Comparison of ENCODE assay signal across 25 mouse cellular contexts in the genomic region with DNA sequence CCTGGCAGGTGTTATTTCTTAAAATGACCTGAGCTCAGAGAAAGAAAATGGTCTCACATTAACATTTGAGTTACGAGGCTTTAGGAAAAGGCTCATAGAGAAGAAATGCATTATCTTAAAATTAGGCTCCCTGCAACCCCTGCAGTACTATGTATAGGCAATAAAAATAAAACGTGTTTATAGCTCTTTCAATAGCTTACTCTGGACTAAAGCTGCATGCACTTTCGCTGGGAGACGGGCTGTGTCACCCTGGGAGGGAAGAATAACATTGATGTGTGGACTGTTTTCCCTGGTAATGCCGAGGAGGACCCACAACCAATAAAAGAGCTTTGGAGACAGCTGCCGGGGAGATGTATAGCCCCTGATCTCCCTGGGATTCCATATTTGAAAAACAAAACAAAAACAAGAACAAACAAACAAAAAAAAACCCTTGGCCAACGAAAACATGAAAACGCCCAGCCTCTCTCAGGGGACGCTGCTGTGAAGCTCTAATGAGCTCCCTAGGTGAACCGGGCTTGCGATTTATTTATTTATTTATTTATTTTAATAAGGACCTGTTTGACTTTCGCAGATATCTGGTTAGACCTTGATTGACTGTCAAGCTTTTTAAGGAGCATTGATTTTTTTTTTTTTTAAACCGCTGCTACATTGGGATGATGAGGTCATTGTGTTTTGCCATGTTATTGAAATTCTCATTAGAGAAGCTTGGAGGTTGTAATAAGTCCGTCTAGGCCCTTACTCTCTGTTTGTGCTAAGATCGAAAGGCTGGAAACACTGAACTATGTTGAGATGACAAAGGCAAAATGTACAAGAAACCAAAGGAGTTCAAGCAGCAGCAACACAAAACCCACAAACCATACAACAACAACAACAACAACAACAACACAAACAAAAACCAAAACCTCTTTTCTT.
DNase-seq lines count a peak whose midpoint lies in the region; ATAC-seq and TF ChIP-seq lines count a peak whose summit lies in the region.
"Had no signal": no experiment of that assay in that cellular context is flagged by ENCODE, and none has a peak within 500 bp of the region (broad histone marks: within the 10 kb centered on the region; RNA-seq: fewer than 3 reads in every experiment).

No protein-coding gene starts in this region.

- DNase-seq in heart, adult 11 months = peak; percentile 22
- DNase-seq in heart, adult 2 months = no peak
- DNase-seq in limb, embryonic 11.5 days (ENCODE audit: low spot score) = peak; percentile 28
- DNase-seq in limb, embryonic 10.5 days (ENCODE audit: low spot score) = no peak
- no peak for DNase-seq in frontal cortex, postnatal 25 days (ENCODE audit: low spot score in 2 of 2)
- DNase-seq: adrenal gland, postnatal 25 days; cerebellum, adult 9-10 months; gastrocnemius, postnatal 36 days; heart, postnatal 4 days; kidney, adult 9 months; layer of hippocampus, adult 9-11 months; liver, embryonic 13.5 days; lung, adult 2 months; lung, postnatal 14 days; right cerebral cortex, adult 18-20 months; right cerebral cortex, postnatal 4 days; thymus, postnatal 25 days had no signal

- no peak overlapping the region for H3K4me2 ChIP-seq in limb, embryonic 11.5 days (ENCODE audit: low read depth, severe bottlenecking)
- H3K4me2 ChIP-seq in limb, embryonic 12.5 days = peak overlapping the region; percentile 34
- peak overlapping the region; percentile 6; the same call in 1 of the 2 replicates for H3K4me2 ChIP-seq in midbrain, embryonic 16.5 days (ENCODE audit: low read length)
- H3K4me2 ChIP-seq: forebrain, embryonic 15.5 days; liver, embryonic 13.5 days; neural tube, embryonic 12.5 days; stomach, embryonic 15.5 days had no signal

- no peak overlapping the region for H3K9ac ChIP-seq in heart, adult 2 months (ENCODE audit: low read depth, low read length)
- no peak overlapping the region for H3K9ac ChIP-seq in limb, embryonic 11.5 days (ENCODE audit: low read length)
- H3K9ac ChIP-seq in limb, embryonic 12.5 days (replicated peaks) = no peak overlapping the region
- no peak overlapping the region for H3K9ac ChIP-seq in midbrain, embryonic 16.5 days (ENCODE audit: low read depth, low read length)
- H3K9ac ChIP-seq: forebrain, embryonic 15.5 days; liver, embryonic 13.5 days; neural tube, embryonic 12.5 days; stomach, embryonic 15.5 days had no signal

- no peaks in the 10 kb centered on the region for H3K4me1 ChIP-seq in heart, adult 2 months (ENCODE audit: control insufficient read depth, insufficient read depth, low read length)
- 0 out of 2 replicates have a peak, but pooled peaks cover 2% of the 10 kb centered on the region for H3K4me1 ChIP-seq in limb, embryonic 11.5 days (ENCODE audit: control insufficient read depth, insufficient read depth, low read length)
- H3K4me1 ChIP-seq in limb, embryonic 10.5 days = peaks cover 17% of the 10 kb centered on the region
- peaks cover 27% of the 10 kb centered on the region for H3K4me1 ChIP-seq in limb, embryonic 12.5 days (replicated peaks)
- H3K4me1 ChIP-seq in midbrain, embryonic 16.5 days (ENCODE audit: control insufficient read depth, insufficient read depth, low read length) = peaks cover 5% of the 10 kb centered on the region; the same call in 1 of the 2 replicates
- H3K4me1 ChIP-seq: forebrain, embryonic 15.5 days; heart, embryonic 10.5 days; liver, embryonic 13.5 days; stomach, embryonic 15.5 days had no signal

- TF ChIP-seq EP300 in heart, adult 2 months (IDR thresholded peaks at IDR 0.05; ENCODE audit: insufficient read depth, low read depth, low read length) = no peak

- no peak overlapping the region for H3K27ac ChIP-seq in heart, adult 2 months
- H3K27ac ChIP-seq in limb, embryonic 11.5 days (replicated peaks; ENCODE audit: low read depth, low read length) = no peak overlapping the region
- no peak overlapping the region for H3K27ac ChIP-seq in limb, embryonic 10.5 days
- no peak overlapping the region for H3K27ac ChIP-seq in limb, embryonic 12.5 days
- peak overlapping the region; percentile 38 for H3K27ac ChIP-seq in midbrain, embryonic 16.5 days (ENCODE audit: low read length)
- H3K27ac ChIP-seq: forebrain, embryonic 15.5 days; heart, embryonic 10.5 days; left cerebral cortex, adult 2 months; liver, embryonic 13.5 days; neural tube, embryonic 12.5 days; stomach, embryonic 15.5 days had no signal

- H3K36me3 ChIP-seq in heart, adult 2 months (ENCODE audit: control insufficient read depth, insufficient read depth, low read length) = no peaks in the 10 kb centered on the region
- H3K36me3 ChIP-seq in limb, embryonic 11.5 days (ENCODE audit: control insufficient read depth, insufficient read depth, low read length) = no peaks in the 10 kb centered on the region
- no peaks in the 10 kb centered on the region for H3K36me3 ChIP-seq in limb, embryonic 10.5 days
- no peaks in the 10 kb centered on the region for H3K36me3 ChIP-seq in limb, embryonic 12.5 days
- H3K36me3 ChIP-seq in midbrain, embryonic 16.5 days (ENCODE audit: control insufficient read depth, insufficient read depth, low read length) = no peaks in the 10 kb centered on the region
- H3K36me3 ChIP-seq: forebrain, embryonic 15.5 days; heart, embryonic 10.5 days; liver, embryonic 13.5 days; neural tube, embryonic 12.5 days; stomach, embryonic 15.5 days had no signal

- no peaks in the 10 kb centered on the region for H3K9me3 ChIP-seq in limb, embryonic 11.5 days (ENCODE audit: control insufficient read depth, low read length)
- no peaks in the 10 kb centered on the region for H3K9me3 ChIP-seq in limb, embryonic 10.5 days (replicated peaks)
- H3K9me3 ChIP-seq in limb, embryonic 12.5 days = no peaks in the 10 kb centered on the region
- H3K9me3 ChIP-seq in midbrain, embryonic 16.5 days (replicated peaks; ENCODE audit: control insufficient read depth, low read length, poor library complexity, severe bottlenecking) = no peaks in the 10 kb centered on the region
- H3K9me3 ChIP-seq: forebrain, embryonic 15.5 days; heart, embryonic 10.5 days; liver, embryonic 13.5 days; neural tube, embryonic 12.5 days; stomach, embryonic 15.5 days had no signal

- no peak overlapping the region for H3K4me3 ChIP-seq in heart, adult 2 months
- no peak overlapping the region for H3K4me3 ChIP-seq in limb, embryonic 11.5 days (ENCODE audit: low read depth, low read length)
- no peak overlapping the region for H3K4me3 ChIP-seq in limb, embryonic 10.5 days
- H3K4me3 ChIP-seq in limb, embryonic 12.5 days (replicated peaks) = no peak overlapping the region
- H3K4me3 ChIP-seq in midbrain, embryonic 16.5 days (ENCODE audit: low read depth, low read length) = no peak overlapping the region
- H3K4me3 ChIP-seq: forebrain, embryonic 15.5 days; heart, embryonic 10.5 days; left cerebral cortex, adult 2 months; liver, embryonic 13.5 days; neural tube, embryonic 12.5 days; stomach, embryonic 15.5 days had no signal

- TF ChIP-seq CTCF in heart, adult 2 months (IDR thresholded peaks at IDR 0.05) = no peak

- no peaks in the 10 kb centered on the region for H3K27me3 ChIP-seq in heart, adult 2 months (ENCODE audit: control insufficient read depth, insufficient read depth, low read length)
- no peaks in the 10 kb centered on the region for H3K27me3 ChIP-seq in limb, embryonic 11.5 days (ENCODE audit: control insufficient read depth, insufficient read depth, low read length)
- no peaks in the 10 kb centered on the region for H3K27me3 ChIP-seq in limb, embryonic 10.5 days (ENCODE audit: low read depth, poor library complexity, severe bottlenecking)
- H3K27me3 ChIP-seq in limb, embryonic 12.5 days = peaks cover 12% of the 10 kb centered on the region
- H3K27me3 ChIP-seq in midbrain, embryonic 16.5 days (ENCODE audit: control insufficient read depth, insufficient read depth, low read depth, low read length) = no peaks in the 10 kb centered on the region
- H3K27me3 ChIP-seq: forebrain, embryonic 15.5 days; liver, embryonic 13.5 days; neural tube, embryonic 12.5 days; stomach, embryonic 15.5 days had no signal

- no peak for TF ChIP-seq POLR2A in heart, adult 2 months (IDR thresholded peaks at IDR 0.05; ENCODE audit: insufficient read depth, low read depth, low read length)

- H3K79me2 ChIP-seq in heart, adult 2 months (replicated peaks; ENCODE audit: control insufficient read depth, insufficient read depth, low read length) = no peaks in the 10 kb centered on the region

- ATAC-seq in limb, embryonic 11.5 days (ENCODE audit: insufficient number of reproducible peaks, low FRiP score, low TSS enrichment, low read depth) = no peak
- ATAC-seq in limb, embryonic 12.5 days (ENCODE audit: insufficient number of reproducible peaks, insufficient read depth, low FRiP score, low TSS enrichment, low read depth) = peak; percentile 69; the same call in 1 of the 2 replicates
- ATAC-seq in midbrain, embryonic 16.5 days = peak; percentile 53; the same call in 1 of the 2 replicates
- no peak for ATAC-seq in erythroid progenitor cell, adult 5-6 weeks (replicated peaks; ENCODE audit: low FRiP score, poor library complexity, severe bottlenecking)
- ATAC-seq: forebrain, embryonic 15.5 days had no signal

- intact Hi-C loops in heart, adult 2 months (cut with DNase I) = no loop called here

- 74% methylated on average over 15 of the region's 15 CpGs for WGBS in heart, adult 2 months
- WGBS in limb, embryonic 11.5 days = 48% methylated on average over 15 of the region's 15 CpGs
- 74% methylated on average over 15 of the region's 15 CpGs for WGBS in limb, embryonic 10.5 days
- WGBS in limb, embryonic 12.5 days = 34% methylated on average over 15 of the region's 15 CpGs
- 52% methylated on average over 15 of the region's 15 CpGs for WGBS in midbrain, embryonic 16.5 days

Comparison
In these comparisons a context has a peak if more than half of its experiments do, and no peak if none do; other contexts are left out.
1. DNase-seq: peak in heart, adult 11 months (single experiment) and limb, embryonic 11.5 days (single experiment); none in heart, adult 2 months (0 of 2), limb, embryonic 10.5 days (single experiment) and frontal cortex, postnatal 25 days (0 of 2).
2. ATAC-seq: peak in limb, embryonic 12.5 days (single experiment) and midbrain, embryonic 16.5 days (single experiment); none in limb, embryonic 11.5 days (single experiment) and erythroid progenitor cell, adult 5-6 weeks (single experiment).